Mouse (Mus musculus): ENCODE data around the gene Mtch1. TPM values are rescaled to one million over a fixed set of nuclear protein-coding genes. Genes with fewer than 3 reads are reported as not detected.

The Mtch1 gene
- polyA plus RNA-seq, 1 experiment, result 354 TPM

DNA sequence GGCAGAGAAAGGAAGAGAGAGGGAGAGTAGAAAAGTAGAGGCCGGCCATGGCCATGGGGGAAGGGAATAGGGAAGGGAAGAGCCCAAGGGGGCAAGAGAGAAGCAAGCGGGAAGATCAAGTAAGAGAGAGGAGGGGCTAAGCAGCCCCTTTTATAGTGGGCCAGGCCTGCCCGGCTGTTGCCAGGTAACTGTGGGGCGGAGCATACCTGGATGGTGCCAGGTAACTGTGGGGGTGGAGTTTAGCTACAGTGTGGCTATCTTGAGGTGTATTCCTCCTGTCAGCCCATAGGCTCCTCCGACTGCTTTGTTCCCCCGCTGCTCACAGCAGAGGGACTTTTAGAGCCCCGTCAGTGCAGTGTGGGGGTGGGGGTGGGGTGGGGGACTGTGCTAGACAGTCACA is 21.0 kb upstream of the Mtch1 start:
- H3K36me3 ChIP-seq (ENCODE audit: control insufficient read depth, insufficient read depth, low read length), result no peaks in the 10 kb centered on the region
- no peak for DNase-seq
- no peaks in the 10 kb centered on the region for H3K27me3 ChIP-seq (ENCODE audit: control insufficient read depth, insufficient read depth, low read length)
- 98% methylated on average over 7 of the region's 7 CpGs for WGBS
- TF ChIP-seq POLR2A (IDR thresholded peaks at IDR 0.05; ENCODE audit: control insufficient read depth, extremely low read depth, insufficient read depth, low read length, poor library complexity) (no peak), CTCF (IDR thresholded peaks at IDR 0.05; ENCODE audit: borderline replicate concordance, control insufficient read depth, extremely low read depth, insufficient read depth, low read length, poor library complexity) (no peak)
- H3K27ac ChIP-seq (ENCODE audit: control insufficient read depth, insufficient read depth, low read length), result no peak overlapping the region
- H3K4me3 ChIP-seq (ENCODE audit: control insufficient read depth, insufficient read depth, low read length), result no peak overlapping the region
- H3K4me1 ChIP-seq (replicated peaks; ENCODE audit: control insufficient read depth, insufficient read depth, low read length), result peaks cover 15% of the 10 kb centered on the region

DNA sequence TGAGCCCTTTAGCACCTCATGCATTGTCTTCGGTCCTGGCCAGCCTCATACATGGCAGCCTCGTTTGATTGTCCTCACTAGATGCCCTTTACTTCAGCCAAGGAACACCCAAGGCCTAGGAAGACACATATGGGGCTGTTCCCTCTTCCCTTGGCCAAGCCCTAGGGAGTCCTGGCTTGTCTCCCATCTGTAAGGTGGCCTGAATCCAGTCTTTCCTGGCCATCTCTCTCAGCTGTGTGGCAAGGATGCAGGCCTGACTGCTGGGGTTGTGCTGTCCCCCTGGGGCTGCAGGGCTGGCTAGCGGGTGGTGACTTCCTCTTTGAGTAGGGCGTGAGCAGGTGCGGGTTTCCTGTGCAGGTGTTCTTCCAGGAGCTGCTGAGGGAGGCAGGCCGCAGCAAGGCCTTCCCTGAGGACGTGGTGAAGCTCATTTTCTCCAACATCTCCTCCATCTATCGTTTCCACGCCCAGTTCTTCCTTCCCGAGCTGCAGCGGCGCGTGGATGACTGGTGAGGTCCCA is 17.4 kb upstream of the Mtch1 start:
- H3K36me3 ChIP-seq (ENCODE audit: control insufficient read depth, insufficient read depth, low read length), result no peaks in the 10 kb centered on the region
- DNase-seq, result no peak
- 20% methylated on average over 13 of the region's 13 CpGs for WGBS

DNA sequence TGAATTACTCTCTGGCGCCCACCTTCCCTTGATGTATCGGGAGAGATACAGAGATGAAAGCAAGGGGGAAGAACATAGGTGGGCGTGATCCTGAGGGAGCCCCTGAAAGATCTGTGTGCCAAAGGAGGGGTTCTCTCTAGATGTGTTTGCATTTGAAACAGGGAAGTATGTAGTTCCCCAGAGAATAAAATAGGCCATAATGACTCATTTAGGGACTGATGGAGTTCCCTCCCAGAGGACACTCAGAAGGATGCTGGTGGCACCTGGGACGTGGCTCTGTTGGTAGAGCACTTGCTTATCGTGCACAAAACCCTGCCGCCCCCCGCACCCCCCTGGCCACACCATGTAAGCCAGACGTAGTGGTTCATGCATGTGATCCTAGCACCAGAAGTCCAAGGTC is 15.4 kb upstream of the Mtch1 start:
- WGBS, result 89% methylated on average over 8 of the region's 8 CpGs
- DNase-seq, result no peak
- TF ChIP-seq POLR2A (IDR thresholded peaks at IDR 0.05; ENCODE audit: control insufficient read depth, extremely low read depth, insufficient read depth, low read length, poor library complexity) (no peak), CTCF (IDR thresholded peaks at IDR 0.05; ENCODE audit: borderline replicate concordance, control insufficient read depth, extremely low read depth, insufficient read depth, low read length, poor library complexity) (no peak)

More for the DNA sequence above, 17.4 kb upstream of the Mtch1 start:
- Histone ChIP-seq H3K27ac (ENCODE audit: control insufficient read depth, insufficient read depth, low read length) (no peak overlapping the region), H3K4me1 (replicated peaks; ENCODE audit: control insufficient read depth, insufficient read depth, low read length) (peaks cover 19% of the 10 kb centered on the region), H3K27me3 (ENCODE audit: control insufficient read depth, insufficient read depth, low read length) (no peaks in the 10 kb centered on the region), H3K4me3 (ENCODE audit: control insufficient read depth, insufficient read depth, low read length) (no peak overlapping the region)
- TF ChIP-seq POLR2A (IDR thresholded peaks at IDR 0.05; ENCODE audit: control insufficient read depth, extremely low read depth, insufficient read depth, low read length, poor library complexity) (no peak), CTCF (IDR thresholded peaks at IDR 0.05; ENCODE audit: borderline replicate concordance, control insufficient read depth, extremely low read depth, insufficient read depth, low read length, poor library complexity) (no peak)

DNA sequence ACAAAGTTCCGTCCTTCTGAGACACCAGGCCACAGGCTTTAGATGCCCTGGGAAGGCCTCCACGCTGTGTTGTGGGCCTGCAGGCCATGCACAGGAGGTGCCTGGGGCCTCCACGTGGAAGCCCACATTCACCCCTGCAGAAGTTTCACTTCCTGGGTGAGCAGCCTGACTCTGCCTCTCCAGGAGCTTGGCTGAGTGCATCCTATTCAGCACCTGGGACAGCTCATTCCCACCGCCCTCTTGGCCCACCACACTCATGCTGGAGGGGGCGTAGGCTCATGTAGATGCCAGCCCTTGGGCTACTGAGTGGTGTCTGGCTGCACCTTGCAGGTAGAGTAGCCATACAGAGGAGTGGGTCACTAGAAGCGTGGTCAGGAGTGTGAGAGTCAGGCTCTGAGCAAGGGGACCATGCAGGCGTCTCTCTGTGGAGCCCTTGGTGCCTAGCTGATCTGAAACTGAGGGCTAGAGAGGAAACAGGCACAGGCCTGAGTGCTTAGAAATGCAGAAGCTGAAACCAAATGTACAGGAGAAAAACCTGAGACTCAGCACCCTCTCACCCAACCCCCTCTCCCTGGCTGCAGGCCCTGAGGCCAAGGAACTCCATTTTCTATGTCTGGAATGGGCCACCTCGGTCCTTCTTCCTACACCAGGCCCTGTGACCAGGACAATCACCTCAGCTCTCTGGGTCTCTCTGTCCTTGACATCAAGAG is 14.4 kb upstream of the Mtch1 start:
- no peak overlapping the region for H3K27ac ChIP-seq (ENCODE audit: control insufficient read depth, insufficient read depth, low read length)
- H3K4me1 ChIP-seq (replicated peaks; ENCODE audit: control insufficient read depth, insufficient read depth, low read length), result peaks cover 19% of the 10 kb centered on the region
- WGBS, result 20% methylated on average over 8 of the region's 8 CpGs
- TF ChIP-seq CTCF (IDR thresholded peaks at IDR 0.05; ENCODE audit: borderline replicate concordance, control insufficient read depth, extremely low read depth, insufficient read depth, low read length, poor library complexity), result no peak
- TF ChIP-seq POLR2A (IDR thresholded peaks at IDR 0.05; ENCODE audit: control insufficient read depth, extremely low read depth, insufficient read depth, low read length, poor library complexity), result no peak
- H3K4me3 ChIP-seq (ENCODE audit: control insufficient read depth, insufficient read depth, low read length), result no peak overlapping the region
- peak; percentile 45 for DNase-seq
- H3K36me3 ChIP-seq (ENCODE audit: control insufficient read depth, insufficient read depth, low read length), result no peaks in the 10 kb centered on the region
- no peaks in the 10 kb centered on the region for H3K27me3 ChIP-seq (ENCODE audit: control insufficient read depth, insufficient read depth, low read length)

More for the DNA sequence above, 15.4 kb upstream of the Mtch1 start:
- Histone ChIP-seq H3K4me3 (ENCODE audit: control insufficient read depth, insufficient read depth, low read length) (no peak overlapping the region), H3K27me3 (ENCODE audit: control insufficient read depth, insufficient read depth, low read length) (no peaks in the 10 kb centered on the region), H3K36me3 (ENCODE audit: control insufficient read depth, insufficient read depth, low read length) (no peaks in the 10 kb centered on the region), H3K27ac (ENCODE audit: control insufficient read depth, insufficient read depth, low read length) (no peak overlapping the region), H3K4me1 (replicated peaks; ENCODE audit: control insufficient read depth, insufficient read depth, low read length) (peaks cover 19% of the 10 kb centered on the region)

DNA sequence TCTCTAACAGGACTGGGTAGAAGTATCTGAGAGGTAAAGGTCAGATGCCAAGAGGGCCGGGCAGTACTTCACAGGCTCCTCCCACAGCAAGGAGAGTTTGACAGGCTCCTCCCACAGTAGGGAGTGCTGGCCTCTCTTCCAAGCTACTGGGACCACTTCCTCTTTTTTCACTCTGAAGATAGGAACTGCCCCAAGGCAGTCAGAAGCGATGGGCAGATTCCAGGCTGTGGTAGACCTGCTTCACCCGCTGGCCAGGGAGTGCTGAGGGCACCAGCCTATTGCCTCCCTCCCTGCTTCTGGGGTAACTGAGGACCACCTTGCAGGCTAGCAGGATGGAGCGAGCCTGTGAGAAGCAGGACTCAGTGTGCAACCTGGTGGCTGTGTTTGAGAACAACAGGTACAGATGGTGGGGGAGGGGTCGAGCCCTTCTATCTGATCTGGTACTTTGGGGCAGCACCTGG is 13.1 kb upstream of the Mtch1 start, which contains the start of gene Fgd2:
Fgd2 (plus strand) TSS at position 154 of the 461 bp plus-strand sequence.
- WGBS, result 16% methylated on average over 5 of the region's 5 CpGs

DNA sequence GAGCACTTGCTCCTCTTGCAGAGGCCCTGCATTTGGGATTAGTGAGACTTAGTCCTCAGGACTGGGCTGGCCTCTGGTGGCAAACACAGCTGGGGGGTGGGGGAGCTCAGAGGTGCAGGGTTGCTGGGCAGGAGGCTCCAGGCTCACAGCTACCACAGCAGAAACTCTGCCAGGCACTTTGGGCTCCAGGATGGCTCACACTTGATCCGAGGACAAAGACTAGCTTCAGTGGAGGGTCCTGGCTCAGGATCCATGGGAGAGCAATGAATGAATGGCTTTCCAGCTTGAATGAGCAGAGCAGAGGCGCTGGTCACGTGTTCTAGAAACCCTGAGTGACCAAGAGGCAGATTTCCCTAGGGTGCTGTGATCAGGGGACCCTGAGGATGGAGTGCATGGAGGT is 11.2 kb upstream of the Mtch1 start:
- Histone ChIP-seq H3K27me3 (ENCODE audit: control insufficient read depth, insufficient read depth, low read length) (no peaks in the 10 kb centered on the region), H3K4me3 (ENCODE audit: control insufficient read depth, insufficient read depth, low read length) (no peak overlapping the region), H3K27ac (ENCODE audit: control insufficient read depth, insufficient read depth, low read length) (no peak overlapping the region), H3K36me3 (ENCODE audit: control insufficient read depth, insufficient read depth, low read length) (no peaks in the 10 kb centered on the region), H3K4me1 (replicated peaks; ENCODE audit: control insufficient read depth, insufficient read depth, low read length) (peaks cover 5% of the 10 kb centered on the region; the same call in 1 of the 2 replicates)
- DNase-seq, result no peak
- WGBS, result 95% methylated on average over 3 of the region's 3 CpGs
- no peak for TF ChIP-seq CTCF (IDR thresholded peaks at IDR 0.05; ENCODE audit: borderline replicate concordance, control insufficient read depth, extremely low read depth, insufficient read depth, low read length, poor library complexity)
- TF ChIP-seq POLR2A (IDR thresholded peaks at IDR 0.05; ENCODE audit: control insufficient read depth, extremely low read depth, insufficient read depth, low read length, poor library complexity), result no peak

More for the DNA sequence above, 13.1 kb upstream of the Mtch1 start, which contains the start of gene Fgd2:
- Histone ChIP-seq H3K36me3 (ENCODE audit: control insufficient read depth, insufficient read depth, low read length) (no peaks in the 10 kb centered on the region), H3K4me1 (replicated peaks; ENCODE audit: control insufficient read depth, insufficient read depth, low read length) (peaks cover 19% of the 10 kb centered on the region), H3K4me3 (ENCODE audit: control insufficient read depth, insufficient read depth, low read length) (no peak within 1 kb of the TSS), H3K27me3 (ENCODE audit: control insufficient read depth, insufficient read depth, low read length) (no peaks in the 10 kb centered on the region), H3K27ac (ENCODE audit: control insufficient read depth, insufficient read depth, low read length) (no peak within 1 kb of the TSS)
- no peak for DNase-seq
- TF ChIP-seq CTCF (IDR thresholded peaks at IDR 0.05; ENCODE audit: borderline replicate concordance, control insufficient read depth, extremely low read depth, insufficient read depth, low read length, poor library complexity) (no peak), POLR2A (IDR thresholded peaks at IDR 0.05; ENCODE audit: control insufficient read depth, extremely low read depth, insufficient read depth, low read length, poor library complexity) (no peak)

Measured in thymus, adult 2 months (tissue).